Mouse (Mus musculus): ENCODE data around the gene 3110021N24Rik.

- TF ChIP-seq CTCF (IDR thresholded peaks at IDR 0.05; ENCODE audit: borderline replicate concordance, extremely low read depth, insufficient read depth, insufficient read length) (no peak), POLR2A (IDR thresholded peaks at IDR 0.05; ENCODE audit: borderline replicate concordance, extremely low read depth, insufficient read depth, insufficient read length, poor library complexity, severe bottlenecking) (no peak)
Measured at GRCm38 (mm10) chr4:108686156-108686555, 33.3 kb upstream of the 3110021N24Rik start.

Data from brain, embryonic 14.5 days (tissue).